Mouse (Mus musculus): Measurements from ENCODE around the gene Tbx21.
A peak's percentile ranks its signal among the peaks of the same experiment; 100 is the strongest.

Tbx21 gene

GRCm38 (mm10) chr11:97082977-97083376, 32.2 kb downstream of the Tbx21 start:
- peak; percentile 58 to 69 for DNase-seq

- DNase-seq = no peak
Measured at GRCm38 (mm10) chr11:97080291-97080690, 34.8 kb downstream of the Tbx21 start.

DNA sequence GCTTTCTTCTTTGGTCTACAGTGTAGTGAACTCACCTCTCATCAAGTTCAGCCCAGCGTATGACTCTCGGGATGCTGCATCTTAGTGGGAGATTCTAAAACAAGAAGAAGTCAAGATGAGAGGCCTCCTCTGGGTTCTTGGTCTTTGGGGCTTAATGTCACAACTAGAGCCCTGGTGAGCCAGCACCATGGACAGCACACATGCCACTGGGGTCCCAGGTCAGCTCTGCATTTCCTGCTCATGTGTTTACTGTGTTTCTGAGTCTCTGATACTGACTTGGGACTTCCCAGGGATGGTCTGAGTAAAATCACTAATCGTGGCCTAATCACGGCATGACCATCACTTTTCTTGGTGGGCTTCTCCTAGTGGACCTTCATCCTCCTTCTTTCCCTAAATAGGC, 36.4 kb downstream of the Tbx21 start:
- DNase-seq = peak; percentile 81 to 82

GRCm38 (mm10) chr11:97074235-97074634, 40.9 kb downstream of the Tbx21 start:
- no peak for DNase-seq

DNA sequence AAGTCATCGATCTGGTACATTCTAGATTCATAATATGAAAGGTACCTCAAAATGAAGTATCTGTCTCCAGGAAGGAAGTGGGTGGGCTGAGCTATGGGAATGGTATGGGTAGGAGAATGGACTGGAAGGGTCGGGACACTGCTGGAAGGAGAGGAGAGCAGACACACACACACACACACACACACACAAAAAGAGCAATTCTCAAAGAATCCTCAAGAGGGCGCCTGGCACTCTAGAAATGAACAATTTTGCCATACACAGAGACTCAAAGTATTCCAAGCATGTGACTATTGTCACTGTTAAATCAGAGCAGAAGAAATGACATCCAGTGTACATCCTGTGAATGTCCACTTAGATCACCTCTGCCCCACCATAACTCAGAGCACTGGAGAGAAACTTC, 42.6 kb downstream of the Tbx21 start:
- peak; percentile 54 to 68 for DNase-seq

DNA sequence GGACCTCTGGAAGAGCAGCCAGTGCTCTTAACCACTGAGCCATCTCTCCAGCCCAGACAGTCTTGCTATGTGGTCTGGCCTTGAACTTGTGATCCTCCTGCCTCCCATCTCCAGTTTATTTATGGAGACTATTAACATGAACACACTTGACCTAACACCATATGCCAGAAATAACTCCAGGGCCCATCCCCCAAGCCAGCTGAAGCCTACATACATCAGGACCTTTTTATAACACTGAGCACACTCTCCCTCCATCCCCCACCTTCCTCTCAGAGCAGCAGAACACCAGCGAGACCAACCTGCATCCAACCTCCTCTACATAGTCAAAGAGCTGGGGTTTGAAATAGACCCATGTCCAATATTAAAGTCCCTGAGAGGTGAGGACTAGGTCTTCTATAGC, 44.0 kb downstream of the Tbx21 start:
- DNase-seq = peak; percentile 36 to 51

GRCm38 (mm10) chr11:97069770-97070169, 45.4 kb downstream of the Tbx21 start:
- DNase-seq = no peak

DNA sequence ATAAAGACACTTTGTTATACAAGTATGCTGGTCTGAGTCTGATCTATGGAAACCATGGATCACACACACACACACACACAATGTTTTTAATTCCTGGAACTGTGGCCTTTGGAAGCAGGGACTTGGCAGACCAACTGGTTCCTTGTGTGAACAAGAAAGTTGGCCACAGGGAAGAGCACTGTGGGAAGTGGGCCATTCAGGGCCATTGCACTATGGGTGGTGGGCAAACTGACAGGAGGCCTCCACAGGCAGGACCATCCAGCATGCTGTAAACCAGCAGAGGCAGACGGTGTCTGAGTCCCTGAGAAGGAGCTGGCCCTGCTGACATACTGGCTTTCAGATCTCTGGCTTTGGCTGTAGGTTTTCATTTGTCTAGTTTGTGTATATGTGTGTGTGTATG, 45.8 kb downstream of the Tbx21 start:
- DNase-seq = no peak

GRCm38 (mm10) chr11:97066656-97067360, 48.3 kb downstream of the Tbx21 start:
- no peak for DNase-seq

GRCm38 (mm10) chr11:97065538-97066295, 49.4 kb downstream of the Tbx21 start:
- no peak for DNase-seq

- DNase-seq = peak in 1 of 2 experiments; percentile 40
Measured at GRCm38 (mm10) chr11:97063921-97064295, 51.2 kb downstream of the Tbx21 start.

GRCm38 (mm10) chr11:97063274-97063920, 51.7 kb downstream of the Tbx21 start:
- DNase-seq = no peak

DNA sequence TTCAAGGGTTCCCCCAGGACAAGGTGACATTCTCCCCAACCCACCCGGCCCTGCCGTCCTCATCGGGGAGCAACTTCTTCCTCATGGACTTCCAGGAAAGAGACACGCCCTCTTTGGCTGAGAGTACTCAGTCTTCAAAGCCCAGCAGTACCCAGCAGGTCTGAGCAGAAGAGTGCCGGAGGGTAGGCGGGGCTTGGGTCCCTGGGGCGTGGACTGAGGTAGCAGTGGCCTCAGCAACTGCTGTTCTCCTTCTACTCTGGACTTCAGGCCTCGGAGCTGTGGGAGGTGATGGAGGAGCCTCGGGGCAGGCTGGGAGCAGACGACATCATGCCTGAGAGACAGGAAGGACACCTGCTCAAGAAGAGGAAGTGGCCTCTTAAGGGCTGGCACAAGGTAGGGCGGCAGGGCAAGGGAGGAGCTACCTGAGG, 62.9 kb downstream of the Tbx21 start:
- DNase-seq = peak; percentile 40 to 62

DNA sequence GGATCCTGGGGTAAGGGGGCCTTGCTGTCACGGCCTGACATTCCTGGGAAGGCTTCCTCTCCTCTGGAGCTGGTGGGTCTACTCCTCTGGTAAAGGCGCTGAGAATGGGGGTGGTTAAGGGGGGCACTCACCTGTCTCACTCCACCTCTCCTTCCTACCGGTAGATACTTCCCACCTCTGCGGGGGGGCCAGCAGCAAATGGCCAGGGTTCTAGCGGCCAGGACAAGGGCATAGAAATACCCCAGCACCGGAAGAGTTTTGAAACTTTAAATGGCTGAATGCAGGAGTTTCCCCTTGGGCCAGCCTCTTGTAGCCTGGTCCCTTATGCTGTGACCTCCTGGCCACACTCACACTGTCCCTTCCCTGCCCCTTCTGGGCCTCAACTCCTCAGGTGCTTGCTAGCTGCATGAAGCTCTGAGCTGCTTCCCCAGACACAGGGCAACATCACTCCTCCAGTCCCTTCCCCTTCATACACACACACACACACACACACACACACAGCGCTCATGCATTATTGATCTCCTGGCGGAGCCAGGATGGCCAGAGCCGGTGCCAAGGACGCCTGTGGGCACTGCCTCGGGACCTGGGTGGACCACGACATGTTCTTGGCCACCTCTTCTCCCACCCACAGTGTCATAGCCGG, 64.1 kb downstream of the Tbx21 start:
- no peak for DNase-seq

- peak; percentile 85 to 88 for DNase-seq
Measured at GRCm38 (mm10) chr11:97050216-97050943, 64.8 kb downstream of the Tbx21 start, which contains the start of gene Osbpl7. Osbpl7 (plus strand) TSS chr11:97050628.

DNA sequence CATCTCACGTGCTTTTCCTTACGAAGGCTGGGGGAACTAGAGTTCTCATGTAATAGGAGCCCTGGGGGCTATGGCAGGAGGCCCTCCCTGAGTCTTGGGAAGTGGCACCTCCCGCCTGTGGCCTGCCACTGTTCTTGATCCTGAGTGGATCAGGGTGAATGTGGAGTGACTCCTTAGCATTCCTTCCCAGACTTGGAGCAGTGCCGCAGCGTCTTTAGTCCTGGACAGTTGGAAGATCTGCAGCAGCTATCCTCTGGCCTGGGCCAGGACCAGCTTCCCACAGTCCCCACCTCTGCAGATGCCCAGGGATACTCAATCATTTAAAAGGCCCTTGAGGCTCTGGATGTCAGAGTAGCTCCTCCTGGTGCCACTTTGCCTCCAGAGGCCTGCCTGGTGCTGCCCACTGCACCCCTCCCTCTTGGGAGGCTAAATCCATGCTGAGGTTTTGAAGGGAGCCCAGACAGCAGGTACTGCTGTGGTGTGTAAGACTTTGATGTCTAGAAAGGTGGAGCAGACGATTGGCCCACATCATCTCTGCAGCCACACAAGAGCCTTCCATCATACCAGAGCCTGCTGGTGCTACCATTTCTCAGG, 65.5 kb downstream of the Tbx21 start:
- no peak for DNase-seq

- DNase-seq = no peak
Measured at GRCm38 (mm10) chr11:97048090-97048650, 67.0 kb downstream of the Tbx21 start.

Measured in kidney, postnatal 4 days (tissue).